Mouse (Mus musculus) olfactory bulb, adult 2 months (tissue): ENCODE results near the gene Plekhm1.

ENCODE experiments used
- CTCF ChIP-seq: fragments of 200-500 bp; IDR thresholded peaks from 2 replicates; pipeline ENCODE4 v1.5.1; 2012; ENCODE audit warnings: low read depth, mild to moderate bottlenecking, low read length, moderate library complexity; ENCODE audit not compliant: insufficient read depth
- POLR2A ChIP-seq: fragments of 200-500 bp; IDR thresholded peaks from 2 replicates; pipeline ENCODE4 v1.6.1; 2012; ENCODE audit warnings: mild to moderate bottlenecking, low read depth, low read length, moderate library complexity; ENCODE audit not compliant: insufficient read depth

DNA sequence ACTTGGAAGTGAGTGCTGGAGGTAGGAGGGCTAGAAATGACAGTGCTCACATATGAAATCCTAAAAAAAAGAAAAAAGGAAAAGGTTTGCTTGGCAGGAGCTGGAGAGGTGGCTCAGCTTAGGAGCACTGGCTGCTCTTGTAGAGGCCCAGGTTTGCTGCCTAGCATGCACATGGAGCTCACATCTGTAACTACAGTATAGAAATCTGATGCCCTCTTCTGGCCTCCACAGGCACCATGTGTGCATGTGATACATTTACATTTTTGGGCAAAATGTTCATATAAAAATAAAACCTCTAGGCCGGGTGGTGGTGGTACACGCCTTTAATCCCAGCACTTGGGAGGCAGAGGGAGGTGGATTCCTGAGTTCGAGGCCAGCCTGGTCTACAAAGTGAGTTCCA lies 13.4 kb downstream of the Plekhm1 start:
- TF ChIP-seq CTCF (no peak), POLR2A (no peak)
